Mouse (Mus musculus) stomach, postnatal 0 days (tissue): Measurements from ENCODE around the gene Stx6. TPM values are rescaled to one million over a fixed set of nuclear protein-coding genes. Genes with fewer than 3 reads are reported as not detected.

Experiments used
- ATAC-seq: fragments of 200-750 bp; cut with Nextera tagmentation; 2 replicates; pipeline ENCODE4 v1.8.0; 2017; ENCODE audit not compliant: low FRiP score, low TSS enrichment
- DNase-seq: peaks from one replicate; pipeline ENCODE4 v3.0.0-alpha.2; 2016; ENCODE audit warnings: low spot score
- H3K27ac ChIP-seq: fragments of 300-500 bp; sonication (generic); replicated peaks from 2 replicates; pipeline ENCODE4 v1.5.1; 2014; ENCODE audit warnings: mild to moderate bottlenecking, control low read depth
- H3K27me3 ChIP-seq: fragments of 300-500 bp; sonication (generic); 2 replicates; pipeline ENCODE4 v1.6.1; 2014; ENCODE audit warnings: low read length; ENCODE audit not compliant: control insufficient read depth, insufficient read depth
- H3K36me3 ChIP-seq: fragments of 300-500 bp; sonication (generic); 2 replicates; pipeline ENCODE4 v1.6.1; 2014; ENCODE audit warnings: low read length, mixed read lengths; ENCODE audit not compliant: control insufficient read depth, insufficient read depth
- H3K4me1 ChIP-seq: fragments of 300-500 bp; sonication (generic); replicated peaks from 2 replicates; pipeline ENCODE4 v1.6.1; 2014; ENCODE audit warnings: antibody characterized with exemption; ENCODE audit not compliant: control insufficient read depth, insufficient read depth
- H3K4me2 ChIP-seq: fragments of 300-500 bp; sonication (generic); replicated peaks from 2 replicates; pipeline ENCODE4 v1.6.1; 2014; ENCODE audit warnings: low read depth, mild to moderate bottlenecking, control low read depth, moderate library complexity
- H3K4me3 ChIP-seq: fragments of 300-500 bp; sonication (generic); 2 replicates; pipeline ENCODE4 v1.5.1; 2014; ENCODE audit warnings: low read depth, low read length, control low read depth
- H3K9ac ChIP-seq: fragments of 300-500 bp; sonication (generic); 2 replicates; pipeline ENCODE4 v1.6.1; 2014; ENCODE audit warnings: mild to moderate bottlenecking, low read length, control low read depth, mixed read lengths
- H3K9me3 ChIP-seq: fragments of 300-500 bp; sonication (generic); 2 replicates; pipeline ENCODE4 v1.6.1; 2016; ENCODE audit warnings: low read length; ENCODE audit not compliant: control insufficient read depth
- CTCF ChIP-seq: IDR thresholded peaks from 2 replicates; pipeline ENCODE4 v1.5.1; 2016; ENCODE audit warnings: antibody characterized with exemption, low read depth, mild to moderate bottlenecking, moderate library complexity
- EP300 ChIP-seq: optimal IDR thresholded peaks from 2 replicates; pipeline ENCODE3; 2016; ENCODE audit warnings: antibody characterized with exemption
- WGBS: fragments of 180-500 bp; shearing (Covaris S2); extraction: QIAGEN DNeasy Blood & Tissue Kit; methylation state at CpG from one replicate; pipeline ENCODE4 v1.1.7; 2014; 5-methylcytosine and 5-hydroxymethylcytosine counted together
- polyA plus RNA-seq: library from polyadenylated mRNA; unstranded; fragments of >200 nt; fragmentation: Nextera tagmentation; extraction: Ambion mirVana; gene quantifications from 2 replicates; pipeline ENCODE4 v1.2.1, GENCODE M21; 2015

Gene Stx6
- polyA plus RNA-seq, 1 experiment from 2014 or later = 39.0 TPM

DNA sequence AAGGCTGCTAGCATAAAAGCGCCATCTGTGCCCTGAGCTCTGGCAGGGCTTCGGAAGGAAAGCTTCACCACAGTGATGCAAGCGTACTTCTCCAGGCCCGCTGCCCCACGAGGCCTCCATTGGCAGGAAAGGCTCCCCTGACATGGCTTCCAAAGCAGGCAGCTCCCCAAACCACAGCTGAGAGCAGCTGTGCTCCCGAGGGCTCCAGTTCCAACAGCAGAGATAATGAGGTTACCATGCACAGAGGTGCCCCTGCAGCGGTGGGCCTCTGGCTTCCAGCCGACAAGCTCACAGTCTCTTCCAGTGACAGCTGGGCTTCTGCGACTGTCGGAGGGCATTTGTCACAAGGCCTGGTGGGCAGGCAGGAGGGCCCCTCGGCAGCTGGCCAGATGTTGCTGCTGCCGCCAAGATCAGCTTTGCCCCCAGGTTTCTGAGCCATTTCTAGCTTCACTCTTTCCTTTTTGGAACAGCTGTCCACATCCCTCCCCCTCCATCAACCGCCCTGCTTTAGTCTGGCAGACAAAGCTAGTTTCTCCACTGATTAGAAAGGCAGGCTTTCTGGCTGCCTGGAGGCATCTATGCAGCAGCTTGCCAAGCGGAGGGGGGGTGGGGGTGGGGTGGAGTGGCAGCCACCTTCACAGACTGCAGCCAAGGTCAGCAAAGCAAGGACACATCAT lies 75.6 kb downstream of the Stx6 start:
- no peak overlapping the region for H3K9ac ChIP-seq
- 32% methylated on average over 14 of the region's 14 CpGs for WGBS
- DNase-seq (no peak), ATAC-seq (peak; percentile 21; the same call in 1 of the 2 replicates)
- no peaks in the 10 kb centered on the region for H3K9me3 ChIP-seq
- no peak overlapping the region for H3K4me2 ChIP-seq
- TF ChIP-seq CTCF (no peak), EP300 (no peak)
- peak overlapping the region; percentile 78 for H3K27ac ChIP-seq
- H3K27me3 ChIP-seq = no peaks in the 10 kb centered on the region
- H3K36me3 ChIP-seq = no peaks in the 10 kb centered on the region
- H3K4me1 ChIP-seq = peaks cover 7% of the 10 kb centered on the region
- H3K4me3 ChIP-seq = no peak overlapping the region

DNA sequence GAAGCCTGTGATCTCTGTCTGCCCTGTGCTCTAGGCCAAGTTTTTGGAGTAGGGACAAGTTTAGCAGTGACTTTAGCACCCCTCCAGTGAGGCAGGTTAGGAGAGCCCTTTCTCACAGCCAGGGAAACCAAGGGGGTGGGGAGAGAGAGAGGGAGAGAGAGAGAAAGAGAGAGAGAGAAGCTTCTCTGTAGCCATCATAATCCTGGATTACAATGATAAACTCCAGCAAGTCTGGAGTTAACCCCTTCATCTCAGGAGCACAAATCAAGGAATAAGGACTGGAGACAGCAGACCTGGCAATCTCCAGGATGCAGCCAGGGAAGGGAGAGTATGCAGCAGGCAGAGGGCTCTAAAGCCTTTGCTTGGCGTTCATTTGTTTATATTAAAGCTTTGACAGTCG lies 77.1 kb downstream of the Stx6 start:
- no peak for ATAC-seq
- no peak overlapping the region for H3K4me2 ChIP-seq
- H3K9me3 ChIP-seq = no peaks in the 10 kb centered on the region
- H3K27me3 ChIP-seq = no peaks in the 10 kb centered on the region
- TF ChIP-seq EP300 (no peak), CTCF (no peak)
- no peak overlapping the region for H3K27ac ChIP-seq
- H3K4me1 ChIP-seq = peaks cover 2% of the 10 kb centered on the region
- 13% methylated on average over 2 of the region's 2 CpGs for WGBS
- DNase-seq = no peak
- no peak overlapping the region for H3K4me3 ChIP-seq
- H3K9ac ChIP-seq = no peak overlapping the region
- no peaks in the 10 kb centered on the region for H3K36me3 ChIP-seq

DNA sequence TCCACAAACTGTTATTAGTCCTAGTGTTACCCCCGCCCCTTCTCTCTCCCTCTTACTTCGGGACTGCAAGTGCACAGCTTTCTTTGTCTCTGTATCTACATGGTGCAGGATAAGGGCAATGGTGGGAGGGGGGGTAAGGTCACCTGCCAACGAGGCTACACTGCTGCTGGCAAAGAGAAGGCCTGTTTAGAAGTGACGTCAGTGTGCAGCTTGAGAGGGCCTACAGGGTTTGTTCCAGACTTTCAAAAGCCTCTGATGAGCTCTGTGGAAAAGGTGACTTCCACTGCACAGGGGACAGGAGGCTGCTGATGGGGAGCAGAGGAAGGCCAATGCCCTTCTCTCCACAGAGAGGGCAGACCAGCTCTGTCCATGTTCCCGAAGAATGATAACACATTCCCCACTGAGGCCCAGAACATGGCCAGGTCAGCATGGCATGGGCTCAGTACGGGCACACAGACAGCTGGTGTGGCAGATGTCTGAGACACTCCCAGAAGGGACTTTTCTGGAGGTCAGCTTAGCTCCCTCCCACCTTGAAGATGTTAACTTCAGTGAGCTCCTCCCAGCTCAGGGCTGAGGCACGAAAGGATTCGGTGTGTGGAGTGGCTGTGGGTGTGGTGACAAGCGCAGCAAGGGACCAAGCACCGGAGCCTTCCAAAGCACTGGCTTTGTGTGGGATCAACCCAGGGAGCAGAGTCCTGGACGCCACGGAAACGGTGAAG lies 78.0 kb downstream of the Stx6 start:
- TF ChIP-seq EP300 (no peak), CTCF (no peak)
- no peak for DNase-seq
- peaks cover 2% of the 10 kb centered on the region for H3K4me1 ChIP-seq

DNA sequence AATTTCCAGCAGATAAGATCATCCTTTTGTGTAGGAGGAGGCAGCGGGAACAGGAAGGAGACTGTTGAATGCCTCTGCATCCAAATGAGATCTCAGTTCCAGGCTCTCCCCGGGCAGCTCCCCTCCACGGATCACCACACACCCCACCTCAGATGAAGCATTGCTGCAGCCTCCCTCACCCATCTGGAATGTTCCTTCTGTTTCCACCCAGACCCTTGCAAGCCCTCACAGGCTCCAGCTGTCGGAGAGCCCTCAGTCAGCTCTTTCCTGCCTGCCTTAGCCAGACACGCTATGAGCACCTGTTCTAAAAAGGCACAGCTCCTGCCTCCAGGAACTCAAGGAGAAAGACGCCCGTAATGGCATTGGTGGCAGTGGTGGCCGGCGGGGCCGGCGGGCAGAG lies 78.9 kb downstream of the Stx6 start:
- Histone ChIP-seq H3K27ac (no peak overlapping the region), H3K9ac (no peak overlapping the region; the same call in 1 of the 2 replicates), H3K36me3 (no peaks in the 10 kb centered on the region), H3K4me2 (no peak overlapping the region), H3K9me3 (no peaks in the 10 kb centered on the region), H3K4me3 (no peak overlapping the region), H3K4me1 (peaks cover 2% of the 10 kb centered on the region), H3K27me3 (no peaks in the 10 kb centered on the region)
- WGBS = 57% methylated on average over 11 of the region's 11 CpGs
- ATAC-seq = no peak
- TF ChIP-seq EP300 (no peak), CTCF (no peak)
- no peak for DNase-seq

More for the DNA sequence above, 78.0 kb downstream of the Stx6 start:
- H3K9me3 ChIP-seq = no peaks in the 10 kb centered on the region
- H3K36me3 ChIP-seq = no peaks in the 10 kb centered on the region
- H3K9ac ChIP-seq = no peak overlapping the region
- H3K4me2 ChIP-seq = no peak overlapping the region
- no peak overlapping the region for H3K4me3 ChIP-seq
- WGBS = 50% methylated on average over 13 of the region's 13 CpGs
- H3K27ac ChIP-seq = 0 out of 2 replicates have a peak overlapping the region, but pooled peaks have one; percentile 30
- ATAC-seq = no peak
- H3K27me3 ChIP-seq = no peaks in the 10 kb centered on the region

DNA sequence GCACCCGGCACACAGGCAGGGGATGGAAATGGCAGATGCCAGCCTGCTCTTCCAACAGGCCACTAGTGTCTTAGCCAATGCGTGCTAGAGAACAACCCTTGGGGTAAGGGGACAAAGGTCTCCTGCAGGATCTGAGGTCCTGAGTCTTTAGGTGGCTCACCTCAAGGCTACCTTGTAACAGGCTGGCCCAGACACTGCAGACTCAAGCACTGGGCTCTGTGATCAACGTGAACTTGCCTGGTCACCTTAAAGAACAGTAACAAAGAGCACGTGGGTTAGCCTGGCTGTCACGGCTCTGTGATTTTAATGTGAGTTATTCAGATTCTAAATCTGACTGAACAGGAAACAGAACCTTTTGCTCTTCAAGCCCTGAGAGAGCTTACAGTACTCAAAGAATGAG lies 79.6 kb downstream of the Stx6 start:
- H3K9ac ChIP-seq = no peak overlapping the region
- no peak for ATAC-seq
- TF ChIP-seq CTCF = no peak
- TF ChIP-seq EP300 = no peak
- H3K4me1 ChIP-seq = peaks cover 2% of the 10 kb centered on the region; the same call in 1 of the 2 replicates
- WGBS = 84% methylated on average over 5 of the region's 5 CpGs
- H3K4me3 ChIP-seq = no peak overlapping the region
- H3K9me3 ChIP-seq = no peaks in the 10 kb centered on the region
- no peak for DNase-seq
- H3K27ac ChIP-seq = no peak overlapping the region
- H3K4me2 ChIP-seq = no peak overlapping the region
- no peaks in the 10 kb centered on the region for H3K36me3 ChIP-seq
- H3K27me3 ChIP-seq = no peaks in the 10 kb centered on the region

DNA sequence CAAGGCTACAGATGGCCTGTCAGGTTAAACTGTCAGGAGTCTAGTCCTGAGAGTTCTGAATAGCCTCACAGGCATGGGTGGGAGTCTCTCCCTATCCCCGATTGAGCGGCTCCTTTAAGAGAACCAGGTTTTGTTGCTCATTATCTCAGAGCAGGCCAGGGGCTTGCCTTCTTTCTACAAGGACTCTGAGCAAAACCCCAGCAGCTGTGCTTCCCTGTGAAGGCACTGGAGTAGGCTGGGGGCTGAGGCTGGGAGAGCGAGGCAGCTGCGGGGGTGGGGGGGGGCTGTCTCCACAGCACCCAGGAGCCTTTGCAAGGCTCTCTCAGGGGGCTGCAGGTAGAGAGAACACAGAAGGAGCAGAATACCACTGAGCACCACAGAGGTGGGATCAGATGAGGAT lies 80.7 kb downstream of the Stx6 start:
- Histone ChIP-seq H3K9me3 (no peaks in the 10 kb centered on the region), H3K4me2 (no peak overlapping the region), H3K36me3 (no peaks in the 10 kb centered on the region), H3K9ac (no peak overlapping the region), H3K27me3 (no peaks in the 10 kb centered on the region), H3K27ac (no peak overlapping the region), H3K4me1 (no peaks in the 10 kb centered on the region; the same call in 1 of the 2 replicates), H3K4me3 (no peak overlapping the region)
- no peak for TF ChIP-seq EP300
- no peak for TF ChIP-seq CTCF
- no peak for ATAC-seq
- WGBS = 86% methylated on average over 4 of the region's 4 CpGs
- no peak for DNase-seq
